Mouse (Mus musculus) granulocyte monocyte progenitor cell, adult 5-6 weeks (primary cell): ENCODE measurements around the gene Lipk. TPM values are rescaled to one million over a fixed set of nuclear protein-coding genes. Genes with fewer than 3 reads are reported as not detected.

Experiments used
- total RNA-seq, 2 experiments: library from RNA; stranded (forward) in 1 of 2; stranded (reverse) in 1 of 2; fragments of 200-712, 200-1000 nt in 1 of 2; fragments of >200 nt in 1 of 2; fragmentation: Nextera tagmentation in 1 of 2; gene quantifications; 2 replicates each; pipeline ENCODE4 v1.2.3; 2014 to 2017

Gene Lipk
- total RNA-seq, 2 experiments from 2014 or later: not detected

Other genes with a start within 250 kb of the Lipk start
- 10.9 and 14.2 TPM in 2 replicates for gene Lipo3, start 246.3 kb upstream of the Lipk start, total RNA-seq (2014; fragmentation: Nextera tagmentation)
- 10.0 and 11.8 TPM in 2 replicates for gene Lipo3, start 246.3 kb upstream of the Lipk start, total RNA-seq (2017)
- not detected in 2 replicates for gene Lipo1, start 220.8 kb upstream of the Lipk start, total RNA-seq (2014; fragmentation: Nextera tagmentation)
- gene Lipo1, start 220.8 kb upstream of the Lipk start, total RNA-seq (2017): not detected in 2 replicates
- gene Lipf, start 47.1 kb upstream of the Lipk start, total RNA-seq (2014; fragmentation: Nextera tagmentation): not detected in 2 replicates
- not detected in 2 replicates for gene Lipf, start 47.1 kb upstream of the Lipk start, total RNA-seq (2017)
- gene Lipn, start 59.1 kb downstream of the Lipk start, total RNA-seq (2014; fragmentation: Nextera tagmentation): not detected in 2 replicates
- not detected in 2 replicates for gene Lipn, start 59.1 kb downstream of the Lipk start, total RNA-seq (2017)
- not detected in 2 replicates for gene Lipm, start 92.6 kb downstream of the Lipk start, total RNA-seq (2014; fragmentation: Nextera tagmentation)
- not detected in 2 replicates for gene Lipm, start 92.6 kb downstream of the Lipk start, total RNA-seq (2017)
- 0.26 TPM in 1 of 2 replicates, not detected in the other for gene Ankrd22, start 157.8 kb downstream of the Lipk start, total RNA-seq (2014; fragmentation: Nextera tagmentation)
- 0.98 and 2.0 TPM in 2 replicates for gene Ankrd22, start 157.8 kb downstream of the Lipk start, total RNA-seq (2017)
- gene Stambpl1, start 183.9 kb downstream of the Lipk start, total RNA-seq (2014; fragmentation: Nextera tagmentation): 12.4 and 34.2 TPM in 2 replicates
- 12.7 and 23.8 TPM in 2 replicates for gene Stambpl1, start 183.9 kb downstream of the Lipk start, total RNA-seq (2017)
- 2.1 TPM in 1 of 2 replicates, not detected in the other for gene Acta2, start 247.3 kb downstream of the Lipk start, total RNA-seq (2014; fragmentation: Nextera tagmentation)
- gene Acta2, start 247.3 kb downstream of the Lipk start, total RNA-seq (2017): 0.17 and 0.21 TPM in 2 replicates